Mouse (Mus musculus) liver, embryonic 14.5 days (tissue): Measurements from ENCODE around the gene Grik5.

Source experiments
- CTCF ChIP-seq: IDR thresholded peaks from 2 replicates; pipeline ENCODE4 v1.5.1; 2016; ENCODE audit warnings: antibody characterized with exemption, low read depth, control low read depth
- EP300 ChIP-seq: IDR thresholded peaks from 2 replicates; pipeline ENCODE4 v1.6.1; 2016; ENCODE audit warnings: antibody characterized with exemption, low read depth

DNA sequence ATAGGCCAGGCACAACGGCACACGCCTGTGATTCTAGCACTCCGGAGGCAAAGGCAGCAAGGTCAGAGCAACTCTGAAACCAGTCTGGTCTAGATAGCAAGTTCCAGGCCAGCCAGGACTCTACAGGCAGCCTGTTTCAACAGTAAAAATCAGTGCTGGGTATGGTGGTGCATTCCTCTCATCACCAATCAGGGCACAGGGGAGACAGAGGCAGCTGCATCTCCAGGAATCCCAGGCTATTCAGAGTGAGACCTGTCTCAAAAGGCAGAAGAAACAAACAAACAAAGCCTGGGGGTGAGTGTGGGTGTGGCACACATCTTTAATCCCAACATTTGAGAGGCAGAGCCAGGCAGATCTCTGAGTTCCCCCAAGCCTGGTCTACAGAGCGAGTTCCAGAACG, 88.8 kb downstream of the Grik5 start:
- TF ChIP-seq CTCF = no peak
- no peak for TF ChIP-seq EP300
